Comparison of ENCODE assay signal across 9 mouse cellular contexts in genomic region chr7:44311713-44312304, GRCm38 (mm10). TPM values are rescaled to one million over a fixed set of nuclear protein-coding genes. Genes with fewer than 3 reads are reported as not detected.
A peak's percentile ranks its signal among the peaks of the same experiment; 100 is the strongest.
DNase-seq lines count a peak whose midpoint lies in the region; ATAC-seq lines count a peak whose summit lies in the region.
"Had no signal": no experiment of that assay in that cellular context is flagged by ENCODE, and none has a peak within 500 bp of the region (broad histone marks: within the 10 kb centered on the region; RNA-seq: fewer than 3 reads in every experiment).

No protein-coding gene starts in this region.

- no peak overlapping the region for H3K27ac ChIP-seq in hindbrain, embryonic 14.5 days
- H3K27ac ChIP-seq in midbrain, embryonic 10.5 days (replicated peaks): peak overlapping the region; percentile 91
- H3K27ac ChIP-seq: lung, embryonic 15.5 days had no signal

- peak; percentile 4 for ATAC-seq in hindbrain, embryonic 14.5 days (ENCODE audit: low FRiP score)

- peaks cover 44% of the 10 kb centered on the region for H3K36me3 ChIP-seq in hindbrain, embryonic 14.5 days (replicated peaks; ENCODE audit: control insufficient read depth, insufficient read depth)
- peaks cover 18% of the 10 kb centered on the region for H3K36me3 ChIP-seq in midbrain, embryonic 10.5 days
- H3K36me3 ChIP-seq: lung, embryonic 15.5 days had no signal

- peak overlapping the region; percentile 64 for H3K4me3 ChIP-seq in hindbrain, embryonic 14.5 days (replicated peaks; ENCODE audit: low read length)
- H3K4me3 ChIP-seq in midbrain, embryonic 10.5 days: peak overlapping the region; percentile 70

- H3K4me1 ChIP-seq in hindbrain, embryonic 14.5 days (replicated peaks; ENCODE audit: control insufficient read depth, insufficient read depth, low read length): peaks cover 11% of the 10 kb centered on the region; the same call in 1 of the 2 replicates
- H3K4me1 ChIP-seq in midbrain, embryonic 10.5 days: peaks cover 32% of the 10 kb centered on the region

- H3K9ac ChIP-seq in hindbrain, embryonic 14.5 days: peak overlapping the region; percentile 88

- H3K27me3 ChIP-seq in hindbrain, embryonic 14.5 days (ENCODE audit: control insufficient read depth, insufficient read depth, low read length): no peaks in the 10 kb centered on the region
- peaks cover 64% of the 10 kb centered on the region for H3K27me3 ChIP-seq in midbrain, embryonic 10.5 days (ENCODE audit: low read depth, poor library complexity, severe bottlenecking)

- H3K4me2 ChIP-seq in hindbrain, embryonic 14.5 days (replicated peaks): peak overlapping the region; percentile 90

- DNase-seq in heart, adult 11 months: peak; percentile 91
- no peak for DNase-seq in heart, adult 9 months (ENCODE audit: low spot score in 2 of 2)
- peak; percentile 19 for DNase-seq in T-cell, adult 2 months (ENCODE audit: low spot score)
- no peak for DNase-seq in hindbrain, embryonic 14.5 days (ENCODE audit: low spot score)
- no peak for DNase-seq in midbrain, embryonic 10.5 days (ENCODE audit: low spot score)
- no peak for DNase-seq in urinary bladder, postnatal 10 days (ENCODE audit: low spot score)
- no peak for DNase-seq in thymus, postnatal 10 days (ENCODE audit: low spot score in 2 of 2)
- no peak for DNase-seq in gastrocnemius, postnatal 25 days

- H3K9me3 ChIP-seq in hindbrain, embryonic 14.5 days (ENCODE audit: control insufficient read depth, low read length): no peaks in the 10 kb centered on the region
- no peaks in the 10 kb centered on the region for H3K9me3 ChIP-seq in midbrain, embryonic 10.5 days (replicated peaks)
- H3K9me3 ChIP-seq: lung, embryonic 15.5 days had no signal

- 17% methylated on average over 6 of the region's 6 CpGs for WGBS in hindbrain, embryonic 14.5 days
- WGBS in midbrain, embryonic 10.5 days: 12% methylated on average over 6 of the region's 6 CpGs

RNA-seq across cellular contexts. Expression of gene Shank1, which starts 1.8 kb away (rescaled TPM):
- 40.3 and 46.8 TPM in 2 replicates for polyA plus RNA-seq in hindbrain, embryonic 14.5 days (2014; fragmentation: Nextera tagmentation; extraction: Ambion mirVana)
- polyA plus RNA-seq in midbrain, embryonic 10.5 days (2016; fragmentation: Nextera tagmentation; extraction: Ambion mirVana): 1.5 and 2.6 TPM in 2 replicates
- total RNA-seq in gastrocnemius, postnatal 25 days (2021): under 1 TPM; 0.49 to 0.54 TPM

RNA-seq across cellular contexts. Expression of gene Clec11a, which starts 5.1 kb away (rescaled TPM):
- 3.6 and 3.7 TPM in 2 replicates for polyA plus RNA-seq in hindbrain, embryonic 14.5 days (2014; fragmentation: Nextera tagmentation; extraction: Ambion mirVana)
- 2.2 and 2.4 TPM in 2 replicates for polyA plus RNA-seq in midbrain, embryonic 10.5 days (2016; fragmentation: Nextera tagmentation; extraction: Ambion mirVana)
- total RNA-seq in gastrocnemius, postnatal 25 days (2021): 1 to 10 TPM; 1.9 to 2.6 TPM

RNA-seq across cellular contexts. Expression of gene Gm15517, which starts 50.6 kb away (rescaled TPM):
- not detected in 2 replicates for polyA plus RNA-seq in hindbrain, embryonic 14.5 days (2014; fragmentation: Nextera tagmentation; extraction: Ambion mirVana)
- polyA plus RNA-seq in midbrain, embryonic 10.5 days (2016; fragmentation: Nextera tagmentation; extraction: Ambion mirVana): not detected in 2 replicates
- total RNA-seq in gastrocnemius, postnatal 25 days (2021): not detected
- polyA plus RNA-seq: lung, embryonic 15.5 days had no signal

RNA-seq across cellular contexts. Expression of gene Acp4, which starts 54.6 kb away (rescaled TPM):
- not detected in 2 replicates for polyA plus RNA-seq in hindbrain, embryonic 14.5 days (2014; fragmentation: Nextera tagmentation; extraction: Ambion mirVana)
- 0.17 TPM in 1 of 2 replicates, not detected in the other for polyA plus RNA-seq in midbrain, embryonic 10.5 days (2016; fragmentation: Nextera tagmentation; extraction: Ambion mirVana)
- not detected for total RNA-seq in gastrocnemius, postnatal 25 days (2021)
- polyA plus RNA-seq: lung, embryonic 15.5 days had no signal

Comparison
In these comparisons a context has a peak if more than half of its experiments do, and no peak if none do; other contexts are left out.
1. DNase-seq: peak in heart, adult 11 months (single experiment) and T-cell, adult 2 months (single experiment); none in heart, adult 9 months (0 of 2), hindbrain, embryonic 14.5 days (single experiment), midbrain, embryonic 10.5 days (single experiment), urinary bladder, postnatal 10 days (single experiment), thymus, postnatal 10 days (0 of 2) and gastrocnemius, postnatal 25 days (single experiment).
2. RNA of gene Shank1, which starts 1.8 kb away (polyA plus RNA-seq): 40.3 to 46.8 TPM in hindbrain, embryonic 14.5 days; 1.5 to 2.6 TPM in midbrain, embryonic 10.5 days; every median in the first group is over 10 times any median in the second.